Mouse (Mus musculus) olfactory bulb, adult 2 months (tissue): ENCODE measurements around the gene Kcnh1. TPM values are rescaled to one million over a fixed set of nuclear protein-coding genes. Genes with fewer than 3 reads are reported as not detected.

Experiments
- H3K27ac ChIP-seq: fragments of 200-500 bp; 2 replicates; pipeline ENCODE4 v1.5.1; 2012; ENCODE audit warnings: low read depth, low read length; ENCODE audit not compliant: insufficient read depth
- H3K4me1 ChIP-seq: fragments of 200-500 bp; 2 replicates; pipeline ENCODE4 v1.6.1; 2012; ENCODE audit warnings: low read length; ENCODE audit not compliant: control insufficient read depth, insufficient read depth
- H3K4me3 ChIP-seq: fragments of 200-500 bp; 2 replicates; pipeline ENCODE4 v1.5.1; 2012; ENCODE audit warnings: mild to moderate bottlenecking, low read depth, low read length, moderate library complexity; ENCODE audit not compliant: insufficient read depth
- CTCF ChIP-seq: fragments of 200-500 bp; IDR thresholded peaks from 2 replicates; pipeline ENCODE4 v1.5.1; 2012; ENCODE audit warnings: low read depth, mild to moderate bottlenecking, low read length, moderate library complexity; ENCODE audit not compliant: insufficient read depth
- POLR2A ChIP-seq: fragments of 200-500 bp; IDR thresholded peaks from 2 replicates; pipeline ENCODE4 v1.6.1; 2012; ENCODE audit warnings: mild to moderate bottlenecking, low read depth, low read length, moderate library complexity; ENCODE audit not compliant: insufficient read depth
- WGBS: fragments of 180-500 bp; shearing (Covaris S2); methylation state at CpG from one replicate; pipeline ENCODE4 v1.1.7; 2018; 5-methylcytosine and 5-hydroxymethylcytosine counted together
- polyA plus RNA-seq: library from polyadenylated mRNA; stranded (reverse); fragments of >200 nt; gene quantifications from 2 replicates; pipeline ENCODE4 v1.2.4, GENCODE M21; 2012; ENCODE audit warnings: low replicate concordance; ENCODE audit not compliant: missing spikeins, insufficient read depth, insufficient read length

Kcnh1 gene
- polyA plus RNA-seq, 1 experiment: not detected

GRCm38 (mm10) chr1:192421377-192422166, 231.0 kb downstream of the Kcnh1 start:
- H3K4me3 ChIP-seq: no peak overlapping the region
- no peak overlapping the region for H3K27ac ChIP-seq
- 75% methylated on average over 14 of the region's 14 CpGs for WGBS
- TF ChIP-seq POLR2A: no peak
- no peak for TF ChIP-seq CTCF
- peaks cover 5% of the 10 kb centered on the region for H3K4me1 ChIP-seq

- no peak for TF ChIP-seq POLR2A
- no peak for TF ChIP-seq CTCF
- H3K27ac ChIP-seq: no peak overlapping the region
- WGBS: 67% methylated on average over 2 of the region's 2 CpGs
- H3K4me1 ChIP-seq: no peaks in the 10 kb centered on the region
- no peak overlapping the region for H3K4me3 ChIP-seq
These were observed 240.8 kb downstream of the Kcnh1 start for GRCm38 (mm10) chr1:192431423-192431822.

GRCm38 (mm10) chr1:192435503-192435902, 244.9 kb downstream of the Kcnh1 start:
- no peak for TF ChIP-seq POLR2A
- TF ChIP-seq CTCF: no peak
- Histone ChIP-seq H3K27ac (no peak overlapping the region), H3K4me1 (no peaks in the 10 kb centered on the region), H3K4me3 (no peak overlapping the region)
- WGBS: 93% methylated on average over 2 of the region's 2 CpGs

- 47% methylated on average over 6 of the region's 6 CpGs for WGBS
- TF ChIP-seq POLR2A: no peak
- no peak for TF ChIP-seq CTCF
- Histone ChIP-seq H3K4me3 (no peak overlapping the region), H3K27ac (no peak overlapping the region), H3K4me1 (peaks cover 7% of the 10 kb centered on the region)
These were observed 248.7 kb downstream of the Kcnh1 start for GRCm38 (mm10) chr1:192439151-192439837.

GRCm38 (mm10) chr1:192442772-192443445, 252.3 kb downstream of the Kcnh1 start:
- Histone ChIP-seq H3K4me3 (no peak overlapping the region), H3K27ac (no peak overlapping the region), H3K4me1 (peaks cover 18% of the 10 kb centered on the region)
- no peak for TF ChIP-seq CTCF
- no peak for TF ChIP-seq POLR2A
- 92% methylated on average over 5 of the region's 5 CpGs for WGBS

- Histone ChIP-seq H3K4me3 (no peak overlapping the region), H3K4me1 (peaks cover 24% of the 10 kb centered on the region), H3K27ac (no peak overlapping the region)
- TF ChIP-seq POLR2A: no peak
- peak; percentile 27; the same call in 1 of the 2 replicates for TF ChIP-seq CTCF
- 61% methylated on average over 20 of the region's 20 CpGs for WGBS
These were observed 253.6 kb downstream of the Kcnh1 start for GRCm38 (mm10) chr1:192443998-192444657.

GRCm38 (mm10) chr1:192444658-192445447, 254.3 kb downstream of the Kcnh1 start:
- TF ChIP-seq POLR2A (no peak), CTCF (no peak)
- no peak overlapping the region for H3K4me3 ChIP-seq
- H3K4me1 ChIP-seq: peaks cover 24% of the 10 kb centered on the region
- WGBS: 39% methylated on average over 7 of the region's 7 CpGs
- H3K27ac ChIP-seq: no peak overlapping the region

GRCm38 (mm10) chr1:192446158-192446557, 255.6 kb downstream of the Kcnh1 start:
- WGBS: 56% methylated on average over 5 of the region's 5 CpGs
- no peak for TF ChIP-seq CTCF
- no peak for TF ChIP-seq POLR2A
- no peak overlapping the region for H3K4me3 ChIP-seq
- no peak overlapping the region for H3K27ac ChIP-seq
- peaks cover 24% of the 10 kb centered on the region for H3K4me1 ChIP-seq
